Mouse (Mus musculus) erythroblast, embryonic 14.5 days (primary cell): ENCODE data around the gene Hus1.

ENCODE experiments used
- GATA1 ChIP-seq: IDR thresholded peaks from 2 replicates; pipeline ENCODE4 v1.6.1; 2012; ENCODE audit warnings: low read length, inconsistent platforms, mixed read lengths
- TAL1 ChIP-seq: IDR thresholded peaks from 3 replicates; pipeline ENCODE4 v1.6.1; 2012; ENCODE audit warnings: low read length, inconsistent platforms, mixed read lengths

DNA sequence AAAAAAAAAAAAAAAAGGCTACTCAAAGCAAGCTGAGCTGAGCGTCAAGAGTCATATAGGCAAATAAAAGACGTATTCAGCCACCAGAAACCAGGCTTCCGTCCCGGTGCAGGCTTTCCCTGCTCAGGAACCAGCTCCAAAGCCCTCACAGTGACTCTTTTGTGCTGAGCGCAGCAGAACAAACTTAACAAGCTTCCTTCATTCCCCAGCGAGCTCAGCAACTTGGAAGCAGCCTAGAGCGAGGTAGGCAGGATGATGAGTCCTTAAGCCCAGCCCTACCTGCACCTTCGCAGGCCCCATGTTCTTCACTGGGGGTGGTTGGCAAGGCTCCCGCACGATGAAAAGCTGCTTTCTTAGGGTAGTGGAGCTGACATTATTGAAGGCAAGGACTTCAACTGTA is 52.4 kb downstream of the Hus1 start:
- TF ChIP-seq GATA1, result no peak
- TF ChIP-seq TAL1, result no peak
